Mouse (Mus musculus) kidney, embryonic 15.5 days (tissue): ENCODE measurements around the gene Mapk9. TPM values are rescaled to one million over a fixed set of nuclear protein-coding genes. Genes with fewer than 3 reads are reported as not detected.
"Not testable (repeated sequence)": the region's sequence is repeated elsewhere in the genome, so short reads cannot be mapped to it uniquely, and the experiment has no call there.

ENCODE experiments used
- ATAC-seq: fragments of 200-750 bp; cut with Nextera tagmentation; replicated peaks from 2 replicates; pipeline ENCODE4 v1.8.0; 2017; ENCODE audit warnings: moderate TSS enrichment; ENCODE audit not compliant: low FRiP score
- H3K27ac ChIP-seq: fragments of 300-500 bp; sonication (generic); 2 replicates; pipeline ENCODE4 v1.5.1; 2015; ENCODE audit warnings: mild to moderate bottlenecking, inconsistent platforms
- H3K27me3 ChIP-seq: fragments of 300-500 bp; sonication (generic); 2 replicates; pipeline ENCODE4 v1.6.1; 2015; ENCODE audit warnings: inconsistent platforms
- H3K36me3 ChIP-seq: fragments of 300-500 bp; sonication (generic); 2 replicates; pipeline ENCODE4 v1.6.1; 2015; ENCODE audit warnings: inconsistent platforms
- H3K4me1 ChIP-seq: fragments of 300-500 bp; sonication (generic); 2 replicates; pipeline ENCODE4 v1.6.1; 2015; ENCODE audit warnings: inconsistent platforms
- H3K4me2 ChIP-seq: fragments of 300-500 bp; sonication (generic); 2 replicates; pipeline ENCODE4 v1.6.1; 2015; ENCODE audit warnings: moderate library complexity, mild to moderate bottlenecking, inconsistent platforms
- H3K4me3 ChIP-seq: fragments of 300-500 bp; sonication (generic); replicated peaks from 2 replicates; pipeline ENCODE4 v1.5.1; 2015; ENCODE audit warnings: mild to moderate bottlenecking, inconsistent platforms
- H3K9ac ChIP-seq: fragments of 300-500 bp; sonication (generic); 2 replicates; pipeline ENCODE4 v1.6.1; 2015; ENCODE audit warnings: mild to moderate bottlenecking, inconsistent platforms
- H3K9me3 ChIP-seq: fragments of 300-500 bp; sonication (generic); replicated peaks from 2 replicates; pipeline ENCODE4 v1.6.1; 2016; ENCODE audit warnings: inconsistent platforms
- WGBS: fragments of 180-500 bp; shearing (Covaris S2); methylation state at CpG from one replicate; pipeline ENCODE4 v1.1.7; 2015; ENCODE audit warnings: mixed read lengths; 5-methylcytosine and 5-hydroxymethylcytosine counted together
- polyA plus RNA-seq: library from polyadenylated mRNA; unstranded; fragments of >200 nt; fragmentation: Nextera tagmentation; extraction: Ambion mirVana; gene quantifications from 2 replicates; pipeline ENCODE4 v1.2.1, GENCODE M21; 2015

Mapk9 gene
- 30.3 and 30.4 TPM in 2 replicates for polyA plus RNA-seq

DNA sequence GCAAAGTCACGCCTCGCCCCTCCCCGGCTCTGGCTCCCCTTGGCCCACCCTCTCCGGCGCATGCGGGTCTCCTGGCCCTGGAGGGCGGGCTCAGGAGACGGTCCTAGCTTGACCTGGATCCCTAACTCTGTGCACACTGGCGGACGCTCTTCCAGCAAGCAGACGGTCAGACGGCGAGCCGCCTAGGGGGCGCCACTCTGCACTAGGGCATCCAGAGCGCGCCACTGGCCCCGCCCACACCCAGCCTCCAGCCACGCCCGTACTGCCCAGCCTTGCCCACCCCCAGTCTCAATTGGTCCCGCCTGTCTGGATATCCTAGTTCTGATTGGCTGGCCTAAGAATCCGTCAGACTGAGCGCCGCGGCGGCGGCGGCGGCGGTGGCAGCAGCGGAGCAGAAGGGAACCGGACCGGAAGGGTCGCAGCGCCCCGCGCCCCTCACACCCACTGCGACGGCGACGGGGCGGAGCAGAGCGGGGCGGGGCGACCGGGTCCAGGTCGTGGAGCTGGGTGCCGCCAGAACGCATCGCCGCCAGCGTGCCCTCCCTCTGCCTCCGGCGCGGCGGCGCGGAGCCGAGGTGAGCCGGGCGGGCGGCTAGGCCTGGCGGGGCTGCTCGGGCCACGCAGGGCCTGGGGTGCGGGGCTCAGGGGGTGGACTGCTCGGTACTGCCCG, at the start of gene Mapk9:
Gene Mapk9 (plus strand): TSS at position 351 of the 670 bp plus-strand sequence.
- H3K9ac ChIP-seq = peak within 1 kb of the TSS; percentile 81
- peak within 1 kb of the TSS; percentile 81 for H3K27ac ChIP-seq
- H3K4me2 ChIP-seq = peak within 1 kb of the TSS; percentile 89
- H3K36me3 ChIP-seq = 0 out of 2 replicates have a peak, but pooled peaks cover 4% of the 10 kb centered on the region
- under 1% methylated on average over 67 of the region's 68 CpGs for WGBS
- H3K4me1 ChIP-seq = peaks cover 22% of the 10 kb centered on the region
- ATAC-seq = peak; percentile 99
- no peaks in the 10 kb centered on the region for H3K27me3 ChIP-seq
- peak within 1 kb of the TSS; percentile 75 for H3K4me3 ChIP-seq
- H3K9me3 ChIP-seq = no peaks in the 10 kb centered on the region

DNA sequence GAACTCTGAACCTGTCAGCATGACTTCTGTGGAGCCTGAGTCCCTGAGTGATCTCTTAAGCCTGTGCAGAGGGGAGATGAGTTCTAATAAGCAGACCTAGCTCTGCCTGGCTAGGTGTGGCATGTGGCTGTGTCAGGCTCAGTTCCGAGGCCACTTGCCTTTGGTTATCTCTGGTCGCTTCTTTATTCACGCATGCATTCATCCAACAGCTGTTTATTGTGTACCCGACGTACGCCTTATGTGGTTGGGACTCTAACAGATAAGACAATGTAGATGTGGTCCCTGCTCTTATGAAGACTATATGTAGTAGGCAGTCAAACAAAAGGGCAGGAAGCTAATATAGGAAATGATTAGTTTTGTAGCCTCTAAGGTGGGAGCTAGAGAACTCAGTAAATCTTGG, 47.6 kb upstream of the Mapk9 start:
- no peak overlapping the region for H3K27ac ChIP-seq
- H3K27me3 ChIP-seq = no peaks in the 10 kb centered on the region
- H3K9ac ChIP-seq = no peak overlapping the region
- H3K9me3 ChIP-seq = no peaks in the 10 kb centered on the region
- no peak for ATAC-seq
- no peak overlapping the region for H3K4me2 ChIP-seq
- 0 out of 2 replicates have a peak, but pooled peaks cover 3% of the 10 kb centered on the region for H3K36me3 ChIP-seq
- 93% methylated on average over 6 of the region's 6 CpGs for WGBS
- peaks cover 26% of the 10 kb centered on the region for H3K4me1 ChIP-seq
- H3K4me3 ChIP-seq = no peak overlapping the region

DNA sequence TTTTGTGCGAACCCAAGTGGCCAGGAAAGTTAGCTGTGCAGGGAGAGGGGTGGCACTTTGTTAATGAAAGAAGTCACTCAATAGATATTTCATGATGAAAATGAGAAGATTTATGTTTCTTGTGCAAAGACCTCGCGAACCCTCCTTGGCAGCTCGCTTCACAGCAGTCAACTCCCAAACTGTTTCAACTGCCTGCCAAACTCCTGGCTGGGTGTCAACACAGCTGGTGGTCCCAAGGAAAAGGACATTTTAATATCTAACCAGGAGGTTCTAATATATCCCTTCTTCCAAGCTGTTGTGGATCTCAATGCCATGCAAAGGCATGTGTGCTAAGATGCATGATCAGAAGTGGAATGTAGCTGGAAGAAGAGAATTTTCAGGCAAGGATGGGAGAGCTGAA, 45.0 kb upstream of the Mapk9 start:
- 44% methylated on average over 4 of the region's 4 CpGs for WGBS
- ATAC-seq = no peak
- Histone ChIP-seq H3K27ac (no peak overlapping the region), H3K27me3 (no peaks in the 10 kb centered on the region), H3K4me2 (no peak overlapping the region), H3K4me1 (peaks cover 10% of the 10 kb centered on the region), H3K9me3 (no peaks in the 10 kb centered on the region), H3K4me3 (no peak overlapping the region), H3K36me3 (0 out of 2 replicates have a peak, but pooled peaks cover 3% of the 10 kb centered on the region), H3K9ac (no peak overlapping the region)

DNA sequence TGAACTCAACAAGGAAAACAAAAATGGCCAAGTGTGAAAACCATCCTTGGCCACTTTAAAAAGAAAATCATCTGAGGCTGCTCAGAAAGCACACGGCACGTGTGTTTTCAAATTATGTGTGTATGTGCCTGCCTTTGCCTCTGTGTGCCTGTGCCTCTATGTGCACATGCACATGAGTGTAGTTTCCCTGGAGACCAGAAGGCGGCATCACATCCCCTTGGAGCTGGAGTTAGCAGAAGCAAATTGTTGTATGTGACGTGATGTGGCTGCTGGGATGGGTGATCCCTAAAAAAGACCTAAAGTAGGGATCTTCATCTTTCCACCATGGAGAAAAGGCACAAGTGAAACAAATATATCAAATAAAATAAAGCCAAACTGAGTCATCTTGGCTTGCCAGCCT, 42.8 kb upstream of the Mapk9 start:
- ATAC-seq = no peak
- H3K4me3 ChIP-seq = no peak overlapping the region
- H3K36me3 ChIP-seq = peaks cover 5% of the 10 kb centered on the region; the same call in 1 of the 2 replicates
- H3K9me3 ChIP-seq = no peaks in the 10 kb centered on the region
- no peak overlapping the region for H3K9ac ChIP-seq
- H3K27ac ChIP-seq = no peak overlapping the region
- H3K4me1 ChIP-seq = peaks cover 10% of the 10 kb centered on the region
- 97% methylated on average over 4 of the region's 4 CpGs for whole genome bisulfite sequencing
- no peak overlapping the region for H3K4me2 ChIP-seq
- no peaks in the 10 kb centered on the region for H3K27me3 ChIP-seq

DNA sequence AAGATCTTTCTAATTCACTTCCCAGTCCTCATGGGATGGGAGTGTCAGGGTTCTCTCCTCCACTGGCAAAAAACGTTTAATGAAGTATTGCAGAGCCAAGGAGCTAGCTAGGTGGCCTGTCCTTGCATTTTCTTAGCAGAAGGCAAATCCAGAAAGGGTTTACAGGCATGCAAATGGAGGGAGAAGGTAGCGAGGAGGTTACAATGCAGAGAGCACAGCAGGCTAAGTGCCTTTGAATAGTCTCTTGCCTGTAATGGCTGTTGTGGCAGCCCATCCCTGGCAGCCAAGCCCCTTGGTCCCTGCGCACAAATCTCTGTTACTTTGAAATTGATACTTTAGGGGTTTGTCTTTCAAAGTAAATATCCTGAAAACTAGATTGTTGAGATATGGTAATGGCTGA, 40.3 kb upstream of the Mapk9 start:
- no peak for ATAC-seq
- Histone ChIP-seq H3K4me1 (peaks cover 6% of the 10 kb centered on the region), H3K27ac (no peak overlapping the region), H3K27me3 (no peaks in the 10 kb centered on the region), H3K36me3 (peaks cover 20% of the 10 kb centered on the region), H3K9ac (no peak overlapping the region), H3K4me2 (no peak overlapping the region), H3K9me3 (no peaks in the 10 kb centered on the region), H3K4me3 (no peak overlapping the region)
- 36% methylated on average over 3 of the region's 3 CpGs for WGBS

DNA sequence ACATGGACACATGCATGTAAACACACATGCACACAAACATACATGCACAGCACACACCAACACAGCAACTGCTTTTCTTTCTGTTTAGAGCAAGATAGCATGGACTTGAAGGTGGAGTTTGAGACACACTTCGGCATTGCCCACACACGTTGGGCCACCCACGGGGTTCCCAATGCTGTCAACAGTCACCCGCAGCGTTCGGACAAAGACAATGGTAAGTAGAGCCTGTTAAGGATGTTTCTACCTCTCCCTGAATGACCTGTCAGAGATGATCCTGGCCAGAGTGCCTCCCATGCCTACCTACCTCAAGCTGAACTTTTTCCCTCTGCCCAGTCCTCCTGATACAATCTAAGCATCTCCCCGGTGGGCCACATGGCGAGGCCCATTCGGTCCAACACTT, 37.6 kb upstream of the Mapk9 start:
- WGBS = 94% methylated on average over 9 of the region's 9 CpGs
- Histone ChIP-seq H3K4me1 (no peaks in the 10 kb centered on the region), H3K9ac (no peak overlapping the region), H3K4me3 (no peak overlapping the region), H3K9me3 (no peaks in the 10 kb centered on the region), H3K27ac (no peak overlapping the region), H3K27me3 (no peaks in the 10 kb centered on the region), H3K4me2 (no peak overlapping the region), H3K36me3 (peaks cover 33% of the 10 kb centered on the region)
- no peak for ATAC-seq

DNA sequence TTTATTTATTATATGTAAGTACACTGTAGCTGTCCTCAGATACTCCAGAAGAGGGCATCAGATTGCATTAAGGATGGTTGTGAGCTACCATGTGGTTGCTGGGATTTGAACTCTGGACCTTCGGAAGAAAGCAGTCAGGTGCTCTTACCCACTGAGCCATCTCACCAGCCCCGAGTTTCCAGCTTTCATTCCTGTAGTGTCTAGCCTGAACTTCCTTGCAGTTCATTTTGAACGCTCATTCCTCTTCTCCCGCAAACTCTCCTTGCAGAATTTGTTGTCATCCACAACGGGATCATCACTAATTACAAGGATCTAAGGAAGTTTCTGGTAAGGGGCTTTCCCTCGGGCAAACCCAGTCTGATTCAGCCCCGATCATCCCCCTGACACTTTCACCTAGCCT, 35.9 kb upstream of the Mapk9 start:
- 86% methylated on average over 7 of the region's 7 CpGs for WGBS
- H3K4me1 ChIP-seq, ATAC-seq: not testable (repeated sequence)

DNA sequence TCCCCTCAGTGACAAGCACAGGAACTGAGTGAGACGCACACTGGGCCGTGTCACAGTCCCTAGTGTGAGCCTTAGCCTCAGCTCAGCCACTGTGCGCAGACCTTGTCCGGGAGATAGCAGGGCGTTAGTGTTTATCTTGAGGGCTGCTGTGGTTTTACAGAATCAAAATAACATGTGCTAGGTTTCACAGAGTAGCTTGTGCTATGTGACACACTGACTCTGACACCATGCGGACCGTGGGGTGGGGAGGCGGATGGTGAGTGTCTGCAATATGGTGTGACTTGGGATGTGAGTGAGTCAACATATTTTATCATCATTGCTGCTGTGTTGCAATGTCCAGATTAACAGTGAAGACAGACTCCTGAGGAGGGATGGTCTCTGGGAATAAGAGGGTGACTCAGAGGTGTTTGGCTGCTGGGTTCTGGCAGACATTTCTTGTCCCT, 35.4 kb upstream of the Mapk9 start:
- H3K27ac ChIP-seq = no peak overlapping the region
- no peaks in the 10 kb centered on the region for H3K27me3 ChIP-seq
- ATAC-seq = no peak
- H3K4me2 ChIP-seq = no peak overlapping the region
- no peaks in the 10 kb centered on the region for H3K4me1 ChIP-seq
- peaks cover 42% of the 10 kb centered on the region for H3K36me3 ChIP-seq
- no peak overlapping the region for H3K4me3 ChIP-seq
- no peak overlapping the region for H3K9ac ChIP-seq
- WGBS = 81% methylated on average over 8 of the region's 8 CpGs
- H3K9me3 ChIP-seq = no peaks in the 10 kb centered on the region

More for the DNA sequence above, 35.9 kb upstream of the Mapk9 start:
- not testable (repeated sequence) for H3K4me3 ChIP-seq, H3K9me3 ChIP-seq, H3K4me2 ChIP-seq, H3K9ac ChIP-seq, H3K27me3 ChIP-seq, H3K27ac ChIP-seq
- H3K36me3 ChIP-seq = peaks cover 42% of the 10 kb centered on the region

DNA sequence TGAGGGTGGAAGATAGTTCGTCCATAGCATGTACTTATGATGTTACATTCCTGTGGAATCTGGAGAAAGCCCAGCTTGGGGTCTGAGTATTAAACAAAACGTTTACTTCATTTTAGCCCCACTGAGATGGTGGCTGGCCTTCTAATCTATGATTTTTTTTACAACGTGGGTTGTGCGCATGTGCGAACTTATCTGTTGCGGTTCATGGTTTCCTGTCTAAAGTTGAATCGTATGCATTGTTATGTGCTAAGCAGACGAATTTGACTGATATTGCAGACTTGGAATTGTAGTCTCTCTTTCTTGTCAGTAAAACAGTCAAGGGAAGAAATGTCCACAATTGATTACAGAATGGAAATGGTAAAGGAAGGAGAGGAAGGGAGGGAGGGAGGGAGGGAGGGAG, 34.7 kb upstream of the Mapk9 start:
- 85% methylated on average over 8 of the region's 8 CpGs for WGBS
- no peaks in the 10 kb centered on the region for H3K27me3 ChIP-seq
- H3K36me3 ChIP-seq = peaks cover 42% of the 10 kb centered on the region
- no peak overlapping the region for H3K4me2 ChIP-seq
- H3K9me3 ChIP-seq = no peaks in the 10 kb centered on the region
- no peaks in the 10 kb centered on the region for H3K4me1 ChIP-seq
- no peak for ATAC-seq
- no peak overlapping the region for H3K27ac ChIP-seq
- no peak overlapping the region for H3K4me3 ChIP-seq
- H3K9ac ChIP-seq = no peak overlapping the region

DNA sequence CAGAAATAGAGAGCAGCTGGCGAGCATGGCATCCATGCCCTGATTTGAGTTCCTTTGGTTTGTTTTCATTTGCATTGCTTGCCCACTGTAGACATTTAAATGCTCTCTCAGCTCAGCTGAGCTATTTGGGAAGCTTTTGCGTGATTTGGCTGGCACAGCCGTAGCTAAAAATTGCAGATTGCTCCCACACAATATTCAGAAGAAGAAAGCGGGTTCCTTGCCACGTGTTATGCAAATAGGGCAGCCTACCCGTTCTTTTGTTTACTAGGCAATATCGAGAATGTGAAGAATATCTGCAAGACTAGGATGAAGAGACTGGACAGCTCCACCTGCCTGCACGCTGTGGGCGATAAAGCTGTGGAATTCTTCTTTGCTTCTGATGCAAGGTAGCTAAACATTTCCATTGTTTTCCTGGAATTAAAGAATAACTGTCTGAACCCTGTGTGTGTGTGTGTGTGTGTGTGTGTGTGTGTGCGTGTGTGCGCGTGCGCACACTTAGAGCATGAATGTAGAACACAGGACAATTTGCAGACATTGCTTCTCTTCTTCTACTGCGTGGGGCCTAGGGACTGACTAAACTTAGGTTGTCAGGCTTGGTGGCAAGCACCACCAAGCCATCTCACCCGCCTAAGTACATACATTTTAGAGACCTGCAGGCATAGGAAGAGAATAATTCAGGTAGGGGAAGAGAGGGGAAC, 27.5 kb upstream of the Mapk9 start:
- Histone ChIP-seq H3K9ac (no peak overlapping the region), H3K27me3 (no peaks in the 10 kb centered on the region), H3K9me3 (no peaks in the 10 kb centered on the region), H3K4me3 (no peak overlapping the region), H3K4me1 (no peaks in the 10 kb centered on the region), H3K4me2 (no peak overlapping the region), H3K27ac (no peak overlapping the region), H3K36me3 (peaks cover 26% of the 10 kb centered on the region)
- ATAC-seq = no peak
- WGBS = 91% methylated on average over 15 of the region's 15 CpGs

DNA sequence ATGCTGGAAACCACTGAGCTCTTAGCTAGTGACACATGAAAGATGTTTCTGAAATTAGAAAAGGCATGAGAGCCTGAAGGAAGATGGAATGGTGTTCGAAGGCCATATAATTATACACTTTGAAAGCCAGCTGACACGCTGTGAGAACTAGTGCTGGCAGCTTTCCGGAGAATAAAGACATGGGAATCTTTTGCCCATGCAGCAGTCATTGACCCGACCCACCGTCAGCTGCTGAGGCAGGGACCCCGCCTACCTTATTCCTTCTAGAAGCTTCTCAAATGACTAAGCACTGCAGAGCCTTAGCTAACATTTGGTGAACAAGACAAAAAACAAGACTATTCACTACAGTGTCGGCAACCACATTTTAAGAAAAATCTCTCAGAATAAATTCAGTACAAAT, 26.9 kb upstream of the Mapk9 start:
- no peak overlapping the region for H3K4me2 ChIP-seq
- H3K36me3 ChIP-seq = peaks cover 28% of the 10 kb centered on the region
- H3K4me1 ChIP-seq = no peaks in the 10 kb centered on the region
- H3K4me3 ChIP-seq = no peak overlapping the region
- H3K9ac ChIP-seq = no peak overlapping the region
- WGBS = 89% methylated on average over 7 of the region's 7 CpGs
- H3K9me3 ChIP-seq = no peaks in the 10 kb centered on the region
- ATAC-seq = no peak
- H3K27me3 ChIP-seq = no peaks in the 10 kb centered on the region
- H3K27ac ChIP-seq = no peak overlapping the region

DNA sequence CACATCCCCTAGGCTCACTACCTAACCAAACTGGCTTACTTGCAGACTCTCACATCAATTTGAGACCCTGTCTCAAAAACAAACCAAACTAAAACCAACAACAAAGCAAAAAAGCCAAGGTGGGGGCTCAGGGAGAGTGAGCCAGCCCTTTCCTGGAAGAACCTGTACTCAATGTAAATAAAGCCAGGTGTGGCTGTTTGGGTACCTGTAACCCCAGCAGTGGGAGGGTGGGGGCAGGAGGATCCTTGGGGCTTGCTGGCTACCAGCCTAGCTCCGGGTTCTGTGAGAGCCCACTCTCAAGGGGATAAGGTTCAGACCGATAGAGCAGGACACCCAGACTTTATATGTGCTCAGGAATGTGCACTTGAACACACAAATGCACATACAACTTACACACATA, 25.6 kb upstream of the Mapk9 start:
- H3K9me3 ChIP-seq = no peaks in the 10 kb centered on the region
- H3K4me1 ChIP-seq = no peaks in the 10 kb centered on the region
- H3K27me3 ChIP-seq = no peaks in the 10 kb centered on the region
- ATAC-seq = no peak
- H3K4me3 ChIP-seq = no peak overlapping the region
- H3K4me2 ChIP-seq = no peak overlapping the region
- 90% methylated on average over 2 of the region's 2 CpGs for WGBS
- H3K27ac ChIP-seq = no peak overlapping the region
- H3K9ac ChIP-seq = no peak overlapping the region
- H3K36me3 ChIP-seq = peaks cover 26% of the 10 kb centered on the region
